Mouse (Mus musculus): ENCODE measurements around the gene Spop. TPM values are rescaled to one million over a fixed set of nuclear protein-coding genes. Genes with fewer than 3 reads are reported as not detected.

Gene Spop
- polyA plus RNA-seq, 1 experiment from 2014 or later = 92.4 TPM

GRCm38 (mm10) chr11:95509126-95509717, 95.3 kb downstream of the Spop start:
- H3K9me3 ChIP-seq (ENCODE audit: control insufficient read depth, low read length) = no peaks in the 10 kb centered on the region
- H3K9ac ChIP-seq (ENCODE audit: low read depth, low read length) = no peak overlapping the region
- H3K36me3 ChIP-seq (ENCODE audit: control insufficient read depth, insufficient read depth, low read length) = no peaks in the 10 kb centered on the region
- WGBS = 61% methylated on average over 6 of the region's 6 CpGs
- H3K27me3 ChIP-seq (replicated peaks; ENCODE audit: control insufficient read depth, insufficient read depth, low read length) = peaks cover 45% of the 10 kb centered on the region
- DNase-seq (ENCODE audit: low spot score) (no peak), ATAC-seq (replicated peaks; ENCODE audit: low FRiP score) (no peak)
- H3K4me3 ChIP-seq (ENCODE audit: low read depth, low read length) = no peak overlapping the region
- no peaks in the 10 kb centered on the region for H3K4me1 ChIP-seq (replicated peaks; ENCODE audit: control insufficient read depth, insufficient read depth, low read length)
- H3K4me2 ChIP-seq = no peak overlapping the region
- H3K27ac ChIP-seq (ENCODE audit: low read depth, low read length) = no peak overlapping the region

- Histone ChIP-seq H3K9me3 (ENCODE audit: control insufficient read depth, low read length) (no peaks in the 10 kb centered on the region), H3K27me3 (replicated peaks; ENCODE audit: control insufficient read depth, insufficient read depth, low read length) (peaks cover 59% of the 10 kb centered on the region), H3K36me3 (ENCODE audit: control insufficient read depth, insufficient read depth, low read length) (no peaks in the 10 kb centered on the region), H3K4me1 (replicated peaks; ENCODE audit: control insufficient read depth, insufficient read depth, low read length) (no peaks in the 10 kb centered on the region), H3K4me3 (ENCODE audit: low read depth, low read length) (no peak overlapping the region), H3K27ac (ENCODE audit: low read depth, low read length) (no peak overlapping the region), H3K9ac (ENCODE audit: low read depth, low read length) (no peak overlapping the region), H3K4me2 (no peak overlapping the region)
- 78% methylated on average over 12 of the region's 12 CpGs for WGBS
- ATAC-seq (replicated peaks; ENCODE audit: low FRiP score) (no peak), DNase-seq (ENCODE audit: low spot score) (no peak)
Measured at GRCm38 (mm10) chr11:95510631-95511030, 96.8 kb downstream of the Spop start.

DNA sequence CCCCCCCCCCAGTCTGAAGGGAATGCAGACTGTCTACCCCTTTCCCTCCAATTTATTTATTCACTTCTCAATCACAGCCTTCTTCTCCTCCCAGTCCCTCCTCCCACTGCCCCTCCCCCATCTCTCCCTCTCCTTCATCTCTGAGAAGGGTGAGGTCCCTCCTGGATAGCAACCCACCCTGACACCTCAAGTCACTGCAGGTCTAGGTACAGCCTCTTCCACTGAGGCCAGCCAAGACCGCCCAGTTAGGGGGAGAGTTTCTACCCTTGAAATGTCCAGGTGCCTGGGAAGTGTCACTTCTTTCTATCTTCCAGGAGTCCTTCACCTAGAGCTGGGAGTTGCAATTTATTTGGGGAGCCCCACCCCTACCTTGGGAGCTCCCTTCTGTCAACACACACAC, 98.0 kb downstream of the Spop start:
- ATAC-seq (replicated peaks; ENCODE audit: low FRiP score) = no peak

GRCm38 (mm10) chr11:95512383-95512782, 98.5 kb downstream of the Spop start:
- Histone ChIP-seq H3K9ac (ENCODE audit: low read depth, low read length) (no peak overlapping the region), H3K4me2 (no peak overlapping the region), H3K27me3 (replicated peaks; ENCODE audit: control insufficient read depth, insufficient read depth, low read length) (peaks cover 77% of the 10 kb centered on the region), H3K36me3 (ENCODE audit: control insufficient read depth, insufficient read depth, low read length) (no peaks in the 10 kb centered on the region), H3K4me1 (replicated peaks; ENCODE audit: control insufficient read depth, insufficient read depth, low read length) (no peaks in the 10 kb centered on the region), H3K9me3 (ENCODE audit: control insufficient read depth, low read length) (no peaks in the 10 kb centered on the region), H3K4me3 (ENCODE audit: low read depth, low read length) (no peak overlapping the region), H3K27ac (ENCODE audit: low read depth, low read length) (no peak overlapping the region)
- WGBS = 71% methylated on average over 6 of the region's 6 CpGs
- ATAC-seq (replicated peaks; ENCODE audit: low FRiP score) (no peak), DNase-seq (ENCODE audit: low spot score) (no peak)

More for the DNA sequence above, 98.0 kb downstream of the Spop start:
- Histone ChIP-seq H3K9me3 (ENCODE audit: control insufficient read depth, low read length) (no peaks in the 10 kb centered on the region), H3K36me3 (ENCODE audit: control insufficient read depth, insufficient read depth, low read length) (no peaks in the 10 kb centered on the region), H3K4me1 (replicated peaks; ENCODE audit: control insufficient read depth, insufficient read depth, low read length) (no peaks in the 10 kb centered on the region), H3K4me2 (no peak overlapping the region), H3K27me3 (replicated peaks; ENCODE audit: control insufficient read depth, insufficient read depth, low read length) (peaks cover 72% of the 10 kb centered on the region), H3K27ac (ENCODE audit: low read depth, low read length) (no peak overlapping the region), H3K4me3 (ENCODE audit: low read depth, low read length) (no peak overlapping the region), H3K9ac (ENCODE audit: low read depth, low read length) (no peak overlapping the region)
- WGBS = 67% methylated on average over 1 of the region's 1 CpGs
- DNase-seq (ENCODE audit: low spot score) = no peak

- no peak overlapping the region; the same call in 1 of the 2 replicates for H3K9ac ChIP-seq (ENCODE audit: low read depth, low read length)
- H3K27ac ChIP-seq (ENCODE audit: low read depth, low read length) = no peak overlapping the region
Measured at GRCm38 (mm10) chr11:95513461-95514297, 99.8 kb downstream of the Spop start.

GRCm38 (mm10) chr11:95514298-95514861, 100.5 kb downstream of the Spop start, which contains the start of gene Nxph3:
Nxph3 (minus strand) TSS chr11:95514570.
- H3K27me3 ChIP-seq (replicated peaks; ENCODE audit: control insufficient read depth, insufficient read depth, low read length) = peaks cover 68% of the 10 kb centered on the region
- H3K4me1 ChIP-seq (replicated peaks; ENCODE audit: control insufficient read depth, insufficient read depth, low read length) = no peaks in the 10 kb centered on the region
- H3K4me3 ChIP-seq (ENCODE audit: low read depth, low read length) = peak within 1 kb of the TSS; percentile 52
- WGBS = under 1% methylated on average over 64 of the region's 66 CpGs
- peak within 1 kb of the TSS; percentile 77 for H3K4me2 ChIP-seq
- H3K9me3 ChIP-seq (ENCODE audit: control insufficient read depth, low read length) = no peaks in the 10 kb centered on the region
- ATAC-seq (replicated peaks; ENCODE audit: low FRiP score) (peak; percentile 52; the same call in 1 of the 2 replicates), DNase-seq (ENCODE audit: low spot score) (peak; percentile 73)
- H3K9ac ChIP-seq (ENCODE audit: low read depth, low read length) = no peak within 1 kb of the TSS; the same call in 1 of the 2 replicates
- no peak within 1 kb of the TSS for H3K27ac ChIP-seq (ENCODE audit: low read depth, low read length)
- no peaks in the 10 kb centered on the region for H3K36me3 ChIP-seq (ENCODE audit: control insufficient read depth, insufficient read depth, low read length)

More at GRCm38 (mm10) chr11:95513461-95514297, 99.8 kb downstream of the Spop start:
- no peaks in the 10 kb centered on the region for H3K9me3 ChIP-seq (ENCODE audit: control insufficient read depth, low read length)
- ATAC-seq (replicated peaks; ENCODE audit: low FRiP score) (0 out of 2 replicates have a peak, but pooled peaks have one; percentile 12), DNase-seq (ENCODE audit: low spot score) (no peak)
- H3K4me3 ChIP-seq (ENCODE audit: low read depth, low read length) = peak overlapping the region; percentile 52
- H3K36me3 ChIP-seq (ENCODE audit: control insufficient read depth, insufficient read depth, low read length) = no peaks in the 10 kb centered on the region
- H3K4me2 ChIP-seq = peak overlapping the region; percentile 77
- peaks cover 71% of the 10 kb centered on the region for H3K27me3 ChIP-seq (replicated peaks; ENCODE audit: control insufficient read depth, insufficient read depth, low read length)
- no peaks in the 10 kb centered on the region for H3K4me1 ChIP-seq (replicated peaks; ENCODE audit: control insufficient read depth, insufficient read depth, low read length)
- 2% methylated on average over 66 of the region's 66 CpGs for WGBS

- Histone ChIP-seq H3K36me3 (ENCODE audit: control insufficient read depth, insufficient read depth, low read length) (no peaks in the 10 kb centered on the region), H3K27ac (ENCODE audit: low read depth, low read length) (no peak overlapping the region), H3K9ac (ENCODE audit: low read depth, low read length) (no peak overlapping the region), H3K4me2 (peak overlapping the region; percentile 77), H3K4me3 (ENCODE audit: low read depth, low read length) (no peak overlapping the region), H3K27me3 (replicated peaks; ENCODE audit: control insufficient read depth, insufficient read depth, low read length) (peaks cover 68% of the 10 kb centered on the region), H3K9me3 (ENCODE audit: control insufficient read depth, low read length) (no peaks in the 10 kb centered on the region), H3K4me1 (replicated peaks; ENCODE audit: control insufficient read depth, insufficient read depth, low read length) (no peaks in the 10 kb centered on the region)
- 32% methylated on average over 17 of the region's 17 CpGs for WGBS
- DNase-seq (ENCODE audit: low spot score) = no peak
- no peak for ATAC-seq (replicated peaks; ENCODE audit: low FRiP score)
Measured at GRCm38 (mm10) chr11:95515376-95516323, 101.8 kb downstream of the Spop start.

GRCm38 (mm10) chr11:95516491-95516911, 102.6 kb downstream of the Spop start:
- no peak for ATAC-seq (replicated peaks; ENCODE audit: low FRiP score)
- 6% methylated on average over 5 of the region's 5 CpGs for WGBS
- no peaks in the 10 kb centered on the region for H3K4me1 ChIP-seq (replicated peaks; ENCODE audit: control insufficient read depth, insufficient read depth, low read length)

More at GRCm38 (mm10) chr11:95516491-95516911, 102.6 kb downstream of the Spop start:
- no peaks in the 10 kb centered on the region for H3K9me3 ChIP-seq (ENCODE audit: control insufficient read depth, low read length)
- peaks cover 63% of the 10 kb centered on the region for H3K27me3 ChIP-seq (replicated peaks; ENCODE audit: control insufficient read depth, insufficient read depth, low read length)
- no peaks in the 10 kb centered on the region for H3K36me3 ChIP-seq (ENCODE audit: control insufficient read depth, insufficient read depth, low read length)
- H3K27ac ChIP-seq (ENCODE audit: low read depth, low read length) = no peak overlapping the region
- no peak overlapping the region for H3K9ac ChIP-seq (ENCODE audit: low read depth, low read length)
- H3K4me3 ChIP-seq (ENCODE audit: low read depth, low read length) = no peak overlapping the region
- no peak for DNase-seq (ENCODE audit: low spot score)
- H3K4me2 ChIP-seq = no peak overlapping the region
